In the genomic region with DNA sequence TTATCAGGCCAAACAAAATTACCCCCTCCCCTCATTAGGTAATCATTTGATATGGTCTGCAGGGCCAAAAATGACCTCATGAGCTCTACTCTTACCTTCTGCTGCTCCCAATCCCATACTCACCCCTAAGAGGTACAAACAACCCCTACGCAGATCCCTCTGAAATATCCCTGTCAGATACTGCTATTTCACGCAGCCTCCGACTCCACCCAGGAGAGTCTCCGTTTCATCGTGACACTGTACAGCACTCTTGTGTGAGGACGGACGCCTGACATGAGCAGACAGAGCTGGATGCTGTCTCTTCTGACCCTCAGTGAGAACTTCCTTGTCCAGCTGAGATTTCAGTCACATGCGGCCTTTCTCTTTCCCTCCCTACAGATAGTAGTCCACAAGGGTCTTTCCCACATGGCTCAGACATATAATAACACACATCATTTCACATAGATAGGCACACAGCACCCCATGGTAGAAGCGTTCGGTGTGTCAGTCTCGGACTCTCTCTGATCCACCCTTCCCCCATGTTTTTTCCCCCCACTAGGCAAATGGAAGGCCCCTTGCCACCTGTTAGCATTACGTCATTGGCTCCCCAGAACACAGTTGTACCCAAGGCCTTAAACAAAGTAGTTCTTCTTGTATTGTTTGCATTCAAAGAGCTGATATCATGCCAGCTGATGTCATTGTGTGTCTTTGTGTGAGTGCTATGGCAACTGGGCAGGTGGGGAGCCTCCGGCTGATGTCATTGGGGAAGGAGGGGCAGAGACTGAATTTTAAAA, we compare ENCODE assay signal across 9 mouse cellular contexts. TPM values are rescaled to one million over a fixed set of nuclear protein-coding genes. Genes with fewer than 3 reads are reported as not detected.
DNase-seq lines count a peak whose midpoint lies in the region; ATAC-seq and TF ChIP-seq lines count a peak whose summit lies in the region.
"Had no signal": no experiment of that assay in that cellular context is flagged by ENCODE, and none has a peak within 500 bp of the region (broad histone marks: within the 10 kb centered on the region; RNA-seq: fewer than 3 reads in every experiment).

No protein-coding gene starts in this region.

- H3K36me3 ChIP-seq in thymus, adult 2 months (ENCODE audit: control insufficient read depth, insufficient read depth, low read length) = peaks cover 24% of the 10 kb centered on the region
- H3K36me3 ChIP-seq in stomach, postnatal 0 days (ENCODE audit: control insufficient read depth, insufficient read depth, low read length) = peaks cover 3% of the 10 kb centered on the region; the same call in 1 of the 2 replicates

- intact Hi-C loops in gastrocnemius, adult 2 months (cut with DNase I) = no loop called here
- intact Hi-C loops in gastrocnemius, postnatal 36 days (cut with DNase I) = no loop called here

- H3K27ac ChIP-seq in gastrocnemius, adult 2 months = peak overlapping the region; percentile 87
- H3K27ac ChIP-seq in thymus, adult 2 months (ENCODE audit: control insufficient read depth, insufficient read depth, low read length) = no peak overlapping the region
- no peak overlapping the region for H3K27ac ChIP-seq in stomach, postnatal 0 days (replicated peaks)

- no peak overlapping the region for H3K4me2 ChIP-seq in stomach, postnatal 0 days (replicated peaks; ENCODE audit: low read depth)

- no peak for TF ChIP-seq EP300 in stomach, postnatal 0 days (optimal IDR thresholded peaks at IDR 0.05)

- TF ChIP-seq POLR2A in thymus, adult 2 months (IDR thresholded peaks at IDR 0.05; ENCODE audit: control insufficient read depth, extremely low read depth, insufficient read depth, low read length, poor library complexity) = no peak

- DNase-seq in gastrocnemius, adult 2 months = no peak
- DNase-seq in gastrocnemius, postnatal 36 days = no peak
- peak; percentile 45 for DNase-seq in thymus, postnatal 0 days (ENCODE audit: low spot score)
- DNase-seq in thymus, adult 2 months = no peak
- DNase-seq in layer of hippocampus, adult 9-11 months = peak; percentile 77
- DNase-seq in stomach, postnatal 0 days (ENCODE audit: low spot score) = peak; percentile 43
- no peak for DNase-seq in adrenal gland, adult 8-10 months
- DNase-seq: adrenal gland, adult 2 months had no signal

- peaks cover 43% of the 10 kb centered on the region for H3K4me1 ChIP-seq in thymus, adult 2 months (replicated peaks; ENCODE audit: control insufficient read depth, insufficient read depth, low read length)
- 0 out of 2 replicates have a peak, but pooled peaks cover 6% of the 10 kb centered on the region for H3K4me1 ChIP-seq in stomach, postnatal 0 days (replicated peaks; ENCODE audit: control insufficient read depth, insufficient read depth)

- H3K4me3 ChIP-seq in gastrocnemius, adult 2 months = peak overlapping the region; percentile 2; the same call in 1 of the 2 replicates
- no peak overlapping the region for H3K4me3 ChIP-seq in thymus, adult 2 months (ENCODE audit: control insufficient read depth, insufficient read depth, low read length)
- no peak overlapping the region for H3K4me3 ChIP-seq in stomach, postnatal 0 days (ENCODE audit: low read depth, low read length)

- no peaks in the 10 kb centered on the region for H3K27me3 ChIP-seq in thymus, adult 2 months (ENCODE audit: control insufficient read depth, insufficient read depth, low read length)
- H3K27me3 ChIP-seq in stomach, postnatal 0 days (ENCODE audit: control insufficient read depth, insufficient read depth, low read length) = no peaks in the 10 kb centered on the region

- no peaks in the 10 kb centered on the region for H3K9me3 ChIP-seq in stomach, postnatal 0 days (ENCODE audit: control insufficient read depth, low read length)

- H3K9ac ChIP-seq in stomach, postnatal 0 days (ENCODE audit: low read length) = no peak overlapping the region

- 93% methylated on average over 13 of the region's 13 CpGs for WGBS in thymus, adult 2 months
- WGBS in stomach, postnatal 0 days = 75% methylated on average over 13 of the region's 13 CpGs

- TF ChIP-seq CTCF in gastrocnemius, adult 2 months (IDR thresholded peaks at IDR 0.05) = no peak
- no peak for TF ChIP-seq CTCF in thymus, adult 2 months (IDR thresholded peaks at IDR 0.05; ENCODE audit: borderline replicate concordance, control insufficient read depth, extremely low read depth, insufficient read depth, low read length, poor library complexity)
- TF ChIP-seq CTCF in stomach, postnatal 0 days (IDR thresholded peaks at IDR 0.05; ENCODE audit: low read depth) = no peak

- peak; percentile 78 for ATAC-seq in stomach, postnatal 0 days (ENCODE audit: low FRiP score, low TSS enrichment)
- no peak for ATAC-seq in erythroid progenitor cell, adult 5-6 weeks (replicated peaks; ENCODE audit: low FRiP score, poor library complexity, severe bottlenecking)

RNA-seq across cellular contexts. Expression of a gene that starts 31.7 kb away (rescaled TPM):
- under 1 TPM; 0.18 to 0.42 TPM for total RNA-seq in gastrocnemius, adult 2 months (2021)
- under 1 TPM; 0.67 to 0.82 TPM for total RNA-seq in gastrocnemius, postnatal 36 days (2021)
- polyA plus RNA-seq in thymus, postnatal 0 days (2015; fragmentation: Nextera tagmentation; extraction: Ambion mirVana) = 6.2 and 8.7 TPM in 2 replicates
- 5.0 and 7.8 TPM in 2 replicates for polyA plus RNA-seq in thymus, adult 2 months (2012; rRNA removed)
- polyA plus RNA-seq in stomach, postnatal 0 days (2015; fragmentation: Nextera tagmentation; extraction: Ambion mirVana) = 1.6 and 2.6 TPM in 2 replicates
- total RNA-seq in erythroid progenitor cell, adult 5-6 weeks (2015; ENCODE audit: low replicate concordance) = 1.1 TPM in 1 of 2 replicates, not detected in the other
- total RNA-seq in erythroid progenitor cell, adult 5-6 weeks (2017; ENCODE audit: low replicate concordance) = 0.64 and 0.68 TPM in 2 replicates
- 1 to 10 TPM; 1.2 to 2.7 (median 1.8) TPM for total RNA-seq in adrenal gland, adult 8-10 months (2022)

RNA-seq across cellular contexts. Expression of a gene that starts 52.7 kb away (rescaled TPM):
- total RNA-seq in gastrocnemius, adult 2 months (2021) = 10 to 100 TPM; 18.4 to 25.0 TPM
- total RNA-seq in gastrocnemius, postnatal 36 days (2021) = 10 to 100 TPM; 27.3 to 47.1 TPM
- polyA plus RNA-seq in thymus, postnatal 0 days (2015; fragmentation: Nextera tagmentation; extraction: Ambion mirVana) = 91.6 and 101 TPM in 2 replicates
- 206 and 226 TPM in 2 replicates for polyA plus RNA-seq in thymus, adult 2 months (2012; rRNA removed)
- 4.2 and 6.5 TPM in 2 replicates for polyA plus RNA-seq in stomach, postnatal 0 days (2015; fragmentation: Nextera tagmentation; extraction: Ambion mirVana)
- 3.6 and 7.1 TPM in 2 replicates for total RNA-seq in erythroid progenitor cell, adult 5-6 weeks (2015; ENCODE audit: low replicate concordance)
- 1.5 and 3.1 TPM in 2 replicates for total RNA-seq in erythroid progenitor cell, adult 5-6 weeks (2017; ENCODE audit: low replicate concordance)
- total RNA-seq in adrenal gland, adult 8-10 months (2022) = 10 to 100 TPM in 2 of 4 experiments, 1 to 10 TPM in 2; 7.9 to 26.6 (median 16.4) TPM

Comparison
In these comparisons a context has a peak if more than half of its experiments do, and no peak if none do; other contexts are left out.
1. DNase-seq: peak in thymus, postnatal 0 days (single experiment), layer of hippocampus, adult 9-11 months (single experiment) and stomach, postnatal 0 days (single experiment); none in gastrocnemius, adult 2 months (single experiment), gastrocnemius, postnatal 36 days (0 of 2), thymus, adult 2 months (single experiment) and adrenal gland, adult 8-10 months (single experiment).